Mouse (Mus musculus) cerebellum, adult 11 months (tissue): ENCODE measurements around the gene Camkmt.
A peak's percentile ranks its signal among the peaks of the same experiment; 100 is the strongest.

Source experiments
- DNase-seq: peaks from one replicate; pipeline ENCODE4 v3.0.0; 2022

Camkmt gene

DNA sequence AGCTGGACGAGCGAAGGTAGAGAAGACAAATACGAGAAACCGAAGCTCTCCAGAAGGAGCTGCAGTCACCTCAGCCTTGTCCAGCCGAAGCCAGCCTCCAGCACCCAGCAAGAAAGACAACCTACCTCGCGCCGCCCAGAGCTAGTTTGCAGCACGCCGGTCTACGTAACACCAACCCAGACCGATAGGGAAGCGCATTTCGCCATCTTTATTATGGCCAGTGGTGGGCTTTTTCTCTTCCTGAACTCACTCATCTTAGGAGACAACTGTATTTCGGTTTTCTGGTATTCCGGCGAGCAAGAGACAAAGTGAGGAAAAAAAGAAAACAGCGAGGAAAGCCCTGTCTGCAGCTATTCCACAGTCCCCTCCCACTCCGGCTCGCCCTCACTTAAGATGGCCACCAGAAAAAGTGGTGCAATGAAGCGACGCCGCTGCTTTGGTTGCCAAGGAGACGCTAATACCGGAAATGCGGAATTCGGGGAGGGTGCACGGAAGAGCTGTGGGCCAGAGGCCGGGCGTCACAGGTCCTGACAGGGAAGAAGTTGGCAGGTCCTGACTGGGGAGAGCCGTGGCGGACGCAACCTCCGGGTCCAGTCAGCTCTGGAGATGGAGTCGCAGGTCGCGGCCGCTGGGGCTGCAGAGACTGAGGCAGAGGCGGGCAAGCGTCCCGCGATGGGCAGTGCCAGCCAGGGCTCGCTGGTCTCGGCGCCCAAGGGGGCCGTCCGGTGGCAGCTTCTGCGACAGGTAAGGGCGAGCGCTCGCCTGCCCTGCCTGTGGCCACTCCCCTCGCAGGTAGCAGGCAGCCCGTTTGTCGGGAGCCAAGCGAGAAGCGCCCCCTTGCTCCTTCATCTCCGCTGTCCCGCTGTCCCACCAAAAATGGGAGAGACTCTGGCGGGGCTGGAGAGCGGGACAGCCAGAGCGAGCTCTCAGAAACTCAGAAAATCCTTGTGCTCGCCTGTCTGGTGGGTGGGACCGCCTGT, at the start of gene Camkmt, which contains the start of gene Prepl:
TSS of gene Camkmt (plus strand) at position 433 of the 980 bp plus-strand sequence.
TSS of gene Prepl (minus strand) at position 122 of the 980 bp plus-strand sequence.
- DNase-seq: peak; percentile 95

DNA sequence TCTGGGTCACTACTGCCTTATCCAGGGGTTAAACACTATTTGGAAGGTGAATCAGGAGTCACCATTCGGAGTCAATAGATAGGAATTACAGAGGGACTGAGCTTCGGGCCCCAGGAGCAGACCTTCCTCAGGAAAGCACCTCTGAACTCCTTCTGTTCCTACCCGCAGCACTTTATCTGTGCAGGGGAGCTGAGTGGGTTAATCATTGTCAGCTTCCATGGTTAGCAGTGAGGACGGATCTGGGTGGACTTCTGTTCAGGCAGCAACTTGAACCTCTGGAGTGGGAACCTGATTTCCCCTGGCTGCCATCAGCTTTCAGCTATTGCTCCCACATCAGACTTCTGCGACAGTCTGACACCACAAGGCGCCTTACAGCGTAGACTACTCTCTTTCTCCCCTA, 49.4 kb upstream of the Camkmt start:
- DNase-seq: no peak

DNA sequence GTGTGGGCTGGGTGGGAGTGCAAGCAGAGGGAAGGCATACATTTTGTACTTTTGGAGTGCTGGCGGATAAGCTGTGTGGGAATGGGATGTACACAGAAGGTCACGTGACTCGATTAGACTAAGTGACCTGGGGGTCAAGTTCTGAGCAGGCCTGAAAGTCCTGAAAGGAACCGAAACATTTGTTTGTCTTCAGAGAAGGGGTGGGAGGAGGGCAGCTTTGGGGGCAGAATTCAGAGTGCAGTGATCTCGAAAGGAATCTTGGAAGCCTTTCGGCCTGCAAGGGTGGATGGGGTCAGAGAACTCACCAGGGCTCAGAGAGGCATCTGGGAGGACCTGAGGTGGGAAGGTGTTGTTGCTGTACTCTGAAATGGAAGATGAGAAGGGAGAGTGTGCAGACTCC, 47.9 kb upstream of the Camkmt start:
- DNase-seq: no peak

DNA sequence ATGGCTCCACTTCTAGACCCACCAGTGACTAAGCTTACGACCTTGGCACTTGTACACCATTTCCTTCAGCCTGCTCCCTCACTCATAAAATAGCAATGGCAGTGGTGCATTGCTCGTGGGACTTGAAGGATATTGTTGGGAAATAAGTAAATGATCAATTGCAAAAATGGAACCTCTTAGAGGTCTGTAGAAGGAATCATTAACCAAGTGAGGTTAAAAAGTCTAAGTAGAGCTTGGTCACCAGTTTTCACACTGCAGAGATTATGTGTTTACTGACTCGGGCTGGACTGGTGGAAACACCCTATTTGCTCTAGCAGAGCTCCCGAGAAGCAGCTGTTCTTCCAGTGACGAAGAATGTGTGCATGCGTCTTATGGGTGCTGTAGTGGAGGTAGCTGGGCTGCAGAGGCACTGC, 46.9 kb upstream of the Camkmt start:
- no peak for DNase-seq

DNA sequence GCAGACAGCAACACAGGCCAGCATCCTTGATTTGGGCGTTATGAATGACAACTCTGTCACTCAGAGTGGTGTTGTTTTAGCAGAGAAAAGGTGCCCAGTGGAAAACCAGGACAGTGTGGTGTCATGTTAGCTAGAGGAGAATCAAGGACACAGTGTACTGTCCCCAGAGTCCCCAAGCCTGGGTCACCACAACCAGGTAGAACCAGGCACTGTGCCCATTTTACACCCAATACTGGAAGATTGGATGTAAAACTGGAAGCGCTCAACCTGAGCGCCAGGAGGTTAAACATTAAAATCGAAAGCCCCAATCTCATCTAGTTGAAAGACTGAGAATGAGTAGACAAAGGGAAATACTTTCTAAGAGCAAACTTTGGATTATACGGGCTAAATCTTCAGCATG, 45.9 kb upstream of the Camkmt start:
- no peak for DNase-seq

DNA sequence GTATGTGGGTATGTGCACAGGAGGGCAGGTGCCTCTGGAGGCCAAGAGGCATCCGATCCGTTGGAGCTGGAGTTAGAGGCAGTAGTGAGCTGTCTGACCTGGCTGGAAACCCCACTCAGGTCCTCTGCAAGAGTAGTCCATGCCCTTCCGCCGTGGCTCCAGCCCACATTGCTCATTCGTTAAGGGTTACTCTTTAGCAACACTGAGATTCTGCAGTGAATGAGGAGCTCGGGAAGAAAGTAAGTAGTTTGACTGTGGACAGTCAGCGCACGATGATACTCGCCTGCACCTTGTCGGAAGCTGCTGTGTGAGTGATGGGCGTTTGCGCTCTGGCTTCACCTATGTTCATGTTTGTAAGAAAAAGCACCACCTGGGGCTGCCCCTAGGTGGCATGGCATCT, 45.2 kb upstream of the Camkmt start:
- DNase-seq: no peak

DNA sequence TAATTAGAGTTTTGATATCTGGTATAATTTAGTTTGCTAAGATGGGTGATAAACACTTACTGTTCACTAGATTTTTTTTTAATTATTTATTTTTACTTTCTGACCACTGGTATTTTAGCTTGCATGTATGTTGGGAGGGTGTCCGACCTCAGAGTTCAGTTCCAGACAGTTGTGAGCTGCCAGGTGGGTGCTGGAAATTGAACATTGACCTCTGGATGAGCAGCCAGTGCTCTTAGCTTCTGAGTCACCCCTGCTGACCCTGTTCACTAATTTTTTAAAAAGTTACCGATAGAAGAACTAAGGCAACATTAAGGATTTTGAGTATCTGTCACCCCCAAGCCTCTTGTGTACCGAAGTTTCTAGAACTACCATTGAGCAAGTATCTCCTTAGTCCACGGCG, 42.0 kb upstream of the Camkmt start:
- DNase-seq: no peak

DNA sequence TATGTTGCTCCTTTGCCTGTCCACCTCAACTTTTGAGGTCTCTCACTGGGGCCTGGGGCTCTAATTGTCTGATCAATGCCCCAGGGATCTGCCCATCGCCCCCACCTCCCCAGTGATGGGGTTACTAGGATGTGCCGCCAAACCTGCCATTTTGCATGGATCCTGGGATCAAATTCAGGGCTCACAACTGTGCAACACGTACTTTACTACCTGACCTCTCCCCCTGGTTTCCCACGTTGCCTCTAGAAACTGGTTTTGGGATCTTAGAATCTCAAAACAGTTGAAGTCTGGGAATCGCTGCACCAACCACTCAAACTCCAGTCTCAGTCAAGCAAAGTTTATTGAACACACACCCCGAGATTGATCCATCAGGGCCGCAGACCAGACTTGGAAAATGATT, 32.1 kb upstream of the Camkmt start:
- DNase-seq: no peak

DNA sequence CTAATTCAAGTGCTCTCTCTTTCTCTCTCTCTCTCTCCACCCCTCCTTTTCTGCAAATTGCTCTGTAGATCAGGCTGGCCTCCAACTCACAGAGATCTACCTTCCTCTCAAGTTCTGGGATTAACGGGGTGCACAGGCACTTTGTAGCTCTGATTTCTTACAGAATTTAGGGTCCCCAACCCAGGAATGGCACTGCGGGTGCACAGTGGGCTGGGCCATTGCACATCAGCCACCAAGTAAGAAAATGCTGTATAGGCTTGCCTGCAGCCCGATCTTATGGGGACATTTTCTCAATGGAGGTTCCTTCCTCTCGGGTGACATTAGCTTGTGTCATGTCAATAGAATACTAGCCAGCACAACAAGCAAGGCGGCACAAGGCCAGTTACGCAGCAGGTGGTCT, 31.2 kb upstream of the Camkmt start:
- DNase-seq: no peak

DNA sequence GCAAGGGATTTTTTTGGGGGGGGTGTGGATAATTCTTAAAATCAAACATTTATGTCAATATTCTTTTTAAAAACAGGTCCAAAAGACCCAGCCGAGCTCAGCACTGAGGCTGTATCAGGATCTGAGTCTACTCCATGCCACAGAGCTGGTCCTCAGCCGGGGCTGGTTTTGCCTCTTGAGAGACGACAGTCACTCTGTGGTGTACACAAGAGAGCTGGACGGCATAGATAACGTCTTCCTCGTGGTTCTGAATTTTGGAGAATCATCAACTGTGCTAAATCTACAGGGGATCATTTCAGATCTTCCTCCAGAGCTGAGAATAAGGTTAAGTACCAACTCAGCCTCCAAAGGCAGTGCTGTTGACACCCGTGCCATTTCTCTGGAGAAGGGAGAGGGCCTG, 26.8 kb upstream of the Camkmt start:
- DNase-seq: no peak

DNA sequence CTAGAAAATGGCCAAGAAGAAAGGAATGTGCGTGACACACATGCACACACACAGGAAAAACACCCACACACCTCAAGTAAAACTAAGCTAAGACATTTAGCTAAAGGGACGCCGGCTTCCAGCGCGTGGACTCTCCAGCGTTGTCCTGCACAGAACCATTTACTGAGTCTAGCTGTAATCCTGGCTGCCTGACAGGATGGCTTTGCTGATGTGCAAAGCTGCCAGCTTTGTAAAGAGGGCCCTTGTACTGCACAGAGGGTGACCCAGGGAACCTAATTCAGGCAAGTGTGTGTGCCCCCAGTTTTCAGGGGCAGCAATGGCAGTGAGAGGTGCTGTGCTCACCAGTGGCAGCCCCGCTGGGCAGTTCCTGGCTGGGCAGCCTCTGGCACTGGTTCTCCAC, 23.0 kb upstream of the Camkmt start:
- no peak for DNase-seq

DNA sequence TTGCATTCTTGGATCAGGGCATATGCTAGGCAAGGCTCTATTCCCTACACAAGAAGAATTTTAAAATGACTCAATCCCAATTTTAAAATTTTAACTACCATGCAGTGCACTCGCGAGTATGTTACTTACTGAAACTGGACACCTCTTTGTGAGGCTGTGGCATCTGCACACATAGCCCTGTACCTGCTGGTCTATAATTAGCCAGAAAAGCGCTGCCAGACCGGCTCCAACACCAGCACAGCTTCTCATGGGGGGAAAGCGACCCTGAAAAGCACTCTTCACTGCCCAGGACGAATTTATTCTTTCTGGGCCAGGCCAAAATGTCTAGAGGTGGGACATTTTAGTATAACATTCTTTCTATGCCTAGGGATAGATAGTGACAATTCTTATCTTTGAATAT, 19.7 kb upstream of the Camkmt start:
- DNase-seq: no peak

DNA sequence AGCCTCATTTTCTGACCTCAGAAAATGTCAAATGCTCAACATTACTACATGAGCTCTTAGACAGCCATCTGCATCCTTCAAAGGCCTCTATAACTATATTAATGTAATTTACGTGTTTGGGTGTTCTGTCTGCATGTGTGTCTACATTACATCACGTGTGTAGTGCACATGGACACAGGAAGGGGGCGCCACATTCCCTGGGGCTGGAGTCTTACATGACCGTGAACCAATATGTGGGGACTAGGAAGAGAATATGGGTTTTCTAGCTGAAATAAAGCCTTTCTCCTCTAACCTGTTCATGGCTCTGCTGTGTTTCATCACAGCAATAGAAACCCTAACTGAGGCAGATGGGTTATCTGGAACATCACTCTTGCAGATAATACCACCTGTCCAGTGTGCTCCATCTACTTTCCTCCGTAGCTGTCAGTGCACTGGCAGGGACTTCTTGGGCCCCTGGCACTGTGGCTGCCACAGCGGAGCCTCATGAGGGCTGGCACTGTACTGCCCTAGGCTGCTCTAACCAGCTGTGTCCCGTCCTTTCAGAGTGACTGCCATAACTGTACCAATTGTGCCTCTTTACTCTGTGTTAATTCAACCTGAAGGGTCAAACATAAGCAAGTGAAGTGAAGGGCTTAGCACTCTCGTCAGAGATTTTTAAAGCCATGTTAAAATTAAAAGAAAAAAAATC, 19.1 kb upstream of the Camkmt start:
- DNase-seq: no peak

DNA sequence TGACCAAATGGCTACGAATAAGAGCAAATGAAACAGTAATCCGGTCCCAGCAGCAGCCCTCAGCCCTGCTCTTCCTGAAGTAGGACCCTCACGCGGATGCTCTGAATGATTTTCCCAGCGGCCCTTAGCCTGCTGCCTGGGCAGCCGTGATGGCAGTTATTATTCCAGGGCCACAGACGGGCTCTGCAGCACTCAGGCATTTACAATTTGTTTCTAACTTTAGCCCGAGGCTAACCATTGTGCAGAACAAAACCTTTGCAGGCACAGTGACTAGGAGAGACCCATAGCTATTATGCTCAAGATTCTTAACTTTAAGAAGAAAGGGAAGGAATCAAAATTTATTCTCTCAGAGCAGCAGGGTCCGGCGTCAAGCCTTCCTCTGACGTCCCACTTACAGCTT, 18.0 kb upstream of the Camkmt start:
- no peak for DNase-seq

DNA sequence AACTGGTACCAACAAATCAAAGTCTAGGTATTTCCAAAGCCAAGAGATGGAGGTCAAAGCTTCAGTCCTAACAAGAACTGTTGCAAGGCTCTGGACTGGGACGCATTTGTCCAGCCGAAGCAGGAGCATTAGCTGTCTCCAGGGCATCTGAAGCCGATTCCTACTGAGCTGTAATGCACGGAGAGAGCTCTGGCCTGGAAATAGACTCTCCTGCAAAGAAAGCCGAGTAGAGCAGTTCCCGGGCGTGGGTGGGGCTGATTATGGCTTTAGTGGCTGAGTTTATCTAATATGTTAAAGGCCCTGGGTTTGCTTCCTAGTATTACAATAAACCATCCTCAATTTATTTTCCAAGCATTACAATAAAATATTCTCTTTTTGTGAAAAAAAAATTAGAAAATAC, 17.1 kb upstream of the Camkmt start:
- no peak for DNase-seq

DNA sequence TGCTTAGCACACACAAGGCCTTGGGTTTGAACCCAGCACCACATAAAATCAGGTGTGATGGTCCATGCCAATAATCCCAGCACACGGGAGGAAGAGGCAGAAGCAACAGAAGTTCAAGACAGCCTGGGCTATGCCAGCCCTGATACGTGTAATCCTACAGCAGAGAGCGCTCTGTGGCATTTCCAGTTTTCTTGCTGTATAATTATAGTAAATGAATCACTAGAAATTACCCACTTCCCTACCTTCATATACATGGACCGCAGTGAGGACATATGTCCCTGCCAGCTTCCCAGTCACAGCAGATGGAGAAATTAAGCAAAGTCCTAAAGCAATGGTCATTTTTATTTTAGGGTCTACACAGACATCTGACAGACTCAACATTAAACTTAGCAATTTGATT, 16.3 kb upstream of the Camkmt start:
- no peak for DNase-seq

DNA sequence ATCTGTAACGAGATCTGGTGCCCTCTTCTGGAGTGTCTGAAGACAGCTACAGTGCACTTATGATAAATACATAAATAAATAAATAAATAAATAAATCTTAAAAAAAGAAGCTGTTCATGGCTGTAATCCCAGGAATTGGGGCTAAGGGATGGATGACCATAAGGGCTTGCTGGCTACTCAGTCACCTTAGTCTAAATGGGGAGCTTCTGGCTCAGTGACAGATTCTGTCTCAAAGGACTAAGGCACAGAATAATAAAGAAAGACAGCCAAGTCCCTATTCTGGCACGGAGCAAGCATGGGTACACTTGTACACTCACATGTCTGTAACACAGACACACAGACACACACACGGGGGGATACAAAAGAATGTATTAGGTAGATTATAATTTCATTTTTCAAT, 11.1 kb upstream of the Camkmt start:
- DNase-seq: no peak

DNA sequence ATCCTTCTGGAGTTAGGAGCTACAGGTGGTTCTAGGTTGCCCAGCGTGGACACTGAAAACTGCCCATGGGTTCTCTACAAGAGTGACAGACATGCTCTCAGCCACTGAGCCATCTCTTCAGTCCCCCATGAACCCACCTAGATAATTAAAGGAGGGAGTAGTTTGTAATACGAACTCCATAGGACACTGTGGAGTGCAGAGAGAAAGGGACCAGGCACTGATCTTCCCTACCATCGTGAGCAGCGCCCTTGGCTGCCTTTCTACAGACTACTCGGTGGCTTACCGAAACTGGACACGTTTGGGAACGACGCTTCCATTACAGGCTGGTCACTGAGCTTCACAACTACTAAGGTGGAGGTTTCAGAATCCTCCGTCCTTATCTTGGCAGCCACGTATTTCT, 9.6 kb upstream of the Camkmt start:
- DNase-seq: no peak

DNA sequence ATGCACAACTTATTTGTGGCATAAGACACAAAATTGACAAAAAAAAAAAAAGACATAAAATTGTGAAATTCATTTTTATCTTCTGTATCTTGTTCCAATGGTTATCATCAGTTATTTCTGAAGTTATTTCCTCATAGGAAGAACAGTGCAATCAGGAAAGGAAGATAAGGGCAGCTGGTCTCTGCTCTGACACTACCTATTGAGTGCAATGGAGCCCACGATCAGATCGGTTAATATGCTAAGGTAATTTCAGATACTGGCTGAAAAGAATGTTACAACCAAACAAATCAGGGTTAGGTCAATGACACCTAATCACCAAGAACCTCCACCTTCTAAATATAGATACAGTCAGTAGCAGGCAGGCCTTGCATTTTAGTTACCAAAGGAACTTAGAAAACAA, 5.0 kb upstream of the Camkmt start:
- no peak for DNase-seq

DNA sequence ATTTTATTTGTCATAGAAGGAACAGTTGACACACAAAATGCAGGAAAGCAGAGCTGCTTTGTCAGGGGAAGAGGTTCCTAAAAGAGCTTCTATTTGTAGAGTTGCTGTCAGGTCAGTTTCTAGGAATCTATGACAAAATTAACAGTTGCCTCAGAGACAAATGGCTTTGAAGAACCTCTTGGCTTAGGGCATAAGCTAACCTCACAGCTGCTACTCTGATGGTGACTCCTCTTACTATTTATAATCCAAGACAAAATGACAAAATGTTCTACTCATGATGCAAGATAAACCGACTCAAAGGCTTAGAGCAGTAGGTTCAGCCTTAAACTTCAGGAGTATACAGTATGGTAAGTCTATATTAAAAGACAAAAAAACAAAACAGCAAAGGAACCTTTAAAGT, 3.9 kb upstream of the Camkmt start:
- no peak for DNase-seq

DNA sequence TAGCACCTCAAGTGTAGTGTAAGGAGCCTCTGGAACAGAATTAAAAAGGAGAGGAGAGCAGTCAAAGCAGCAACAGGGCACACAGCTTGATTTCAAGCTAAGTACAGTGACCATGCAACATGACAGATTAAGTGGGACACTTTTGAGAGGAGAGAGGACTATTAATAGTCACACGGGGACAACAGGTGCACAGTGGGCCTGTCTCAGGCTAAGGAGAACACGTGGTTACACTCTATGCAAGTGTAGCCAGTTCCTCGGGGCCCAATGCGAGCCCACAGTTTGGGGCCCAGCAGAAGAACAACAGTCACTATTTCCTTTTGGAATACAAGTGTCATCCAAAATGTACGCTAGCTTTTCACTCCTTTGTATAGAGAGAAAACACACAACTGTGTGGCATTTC, 2.8 kb upstream of the Camkmt start:
- DNase-seq: peak; percentile 54

DNA sequence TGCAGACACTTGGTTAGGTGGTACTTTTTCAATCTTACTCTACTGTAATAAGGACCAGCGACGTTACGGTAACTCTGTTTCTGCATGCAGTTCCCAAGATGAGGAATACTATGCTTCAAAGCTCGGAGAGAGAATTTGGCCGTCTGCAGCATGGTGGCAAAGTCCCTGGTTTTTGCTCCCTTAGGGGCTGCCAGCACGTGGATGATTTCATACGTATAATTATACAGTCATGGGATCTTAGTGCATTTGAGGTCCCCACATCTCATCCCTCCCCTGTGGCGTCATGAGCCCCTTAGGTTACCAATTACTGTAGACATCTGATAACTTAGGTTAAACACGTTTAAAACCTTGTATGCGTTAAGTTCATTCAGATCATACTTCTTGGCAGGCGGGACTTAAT, 2.0 kb upstream of the Camkmt start:
- DNase-seq: no peak

DNA sequence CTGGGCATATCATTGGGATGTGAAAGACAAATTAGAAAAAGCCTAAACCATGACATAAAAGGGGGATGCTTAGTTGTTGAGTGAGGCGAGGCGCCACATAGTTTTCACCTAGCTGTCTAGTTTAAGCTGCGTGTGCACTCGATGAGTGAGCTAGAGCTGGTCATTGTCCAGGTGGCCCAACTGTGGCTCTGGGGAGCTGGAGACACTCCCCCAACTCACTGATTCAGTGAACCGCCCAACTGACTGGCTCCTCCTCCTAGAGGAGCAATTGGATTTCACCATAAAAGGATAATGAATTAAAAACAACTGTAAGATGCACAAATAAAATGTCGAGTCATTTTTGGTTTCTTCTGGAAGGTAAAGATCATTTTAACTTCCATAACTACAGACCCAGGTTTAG, 1.3 kb upstream of the Camkmt start:
- peak; percentile 29 for DNase-seq

DNA sequence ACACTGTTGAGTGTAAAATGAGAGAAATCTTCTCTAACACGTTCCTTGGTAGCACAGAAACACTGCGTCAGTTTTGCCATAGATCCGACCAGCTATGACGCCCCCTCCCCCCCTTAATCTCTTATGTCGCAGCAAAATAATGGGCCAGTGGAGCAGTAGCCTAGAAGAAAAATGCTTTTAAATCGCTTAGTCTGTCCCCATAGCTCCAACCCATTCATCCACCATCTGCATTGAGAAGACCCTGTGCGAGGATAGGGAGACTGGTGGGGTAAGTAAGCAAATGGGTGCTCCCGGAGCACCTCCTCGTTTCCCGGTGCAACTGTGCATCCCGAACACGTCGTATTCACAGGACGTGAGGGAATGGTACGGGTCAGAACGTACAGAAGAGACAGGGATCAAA, 731 bp upstream of the Camkmt start:
- no peak for DNase-seq
